Mouse (Mus musculus): ENCODE data around the gene Prkg1.
A peak's percentile ranks its signal among the peaks of the same experiment; 100 is the strongest.
"Not testable (repeated sequence)": the region's sequence is repeated elsewhere in the genome, so short reads cannot be mapped to it uniquely, and the experiment has no call there.

Prkg1 gene

GRCm38 (mm10) chr19:30553740-30554139 lies 1211.1 kb downstream of the Prkg1 start:
- DNase-seq = no peak

GRCm38 (mm10) chr19:30552260-30552659 lies 1212.6 kb downstream of the Prkg1 start:
- DNase-seq = no peak

GRCm38 (mm10) chr19:30549854-30550647 lies 1214.8 kb downstream of the Prkg1 start:
- DNase-seq = no peak

- DNase-seq = peak; percentile 34
Measured at GRCm38 (mm10) chr19:30549044-30549853, 1215.6 kb downstream of the Prkg1 start, which contains the start of gene Dkk1. Dkk1 (minus strand) TSS chr19:30549665.

- DNase-seq = peak; percentile 15
Measured at GRCm38 (mm10) chr19:30548411-30549043, 1216.3 kb downstream of the Prkg1 start.

- not testable (repeated sequence) for DNase-seq
Measured at GRCm38 (mm10) chr19:30539365-30539941, 1225.4 kb downstream of the Prkg1 start.

GRCm38 (mm10) chr19:30516771-30517170 lies 1248.1 kb downstream of the Prkg1 start:
- DNase-seq = peak; percentile 66
